Mouse (Mus musculus): ENCODE measurements around the gene Mfsd4b3.
A peak's percentile ranks its signal among the peaks of the same experiment; 100 is the strongest.
"Not testable (repeated sequence)": the region's sequence is repeated elsewhere in the genome, so short reads cannot be mapped to it uniquely, and the experiment has no call there.

Mfsd4b3 gene

DNA sequence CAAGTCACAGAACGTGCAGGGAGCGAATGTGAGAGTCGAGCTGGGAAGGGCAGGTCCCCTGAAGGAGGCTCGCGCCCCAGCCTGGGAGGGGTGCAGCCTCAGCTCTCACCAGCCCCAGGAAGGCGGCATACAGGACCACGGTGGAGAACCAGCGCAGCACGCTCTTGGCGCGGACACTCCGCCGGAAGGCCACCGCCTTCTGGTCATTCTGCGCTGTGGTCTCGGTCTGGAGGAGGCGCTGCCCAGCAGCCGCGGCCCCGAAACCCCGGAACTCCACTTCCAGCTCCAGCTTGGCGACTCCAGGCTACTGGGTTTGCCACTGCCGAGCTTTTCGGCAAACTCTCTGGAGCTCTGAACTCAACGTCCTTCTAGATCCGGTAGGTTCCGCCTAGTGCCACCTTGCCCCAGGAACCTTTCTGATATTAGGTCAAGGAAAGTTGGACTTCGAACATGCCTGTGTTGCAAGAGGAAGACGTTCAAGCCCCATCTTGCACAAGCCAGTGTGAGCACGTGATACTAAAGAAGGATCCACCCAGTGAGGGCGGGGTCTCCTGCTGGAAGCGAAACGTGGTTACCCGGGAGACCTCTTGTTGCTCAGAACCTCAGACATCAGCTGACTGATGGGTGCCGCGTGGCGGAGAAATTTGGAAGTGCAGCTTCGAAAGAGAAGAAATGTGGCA lies at the start of gene Mfsd4b3:
Gene Mfsd4b3 (minus strand): TSS at position 393 of the 680 bp plus-strand sequence.
- DNase-seq, result peak; percentile 95

DNA sequence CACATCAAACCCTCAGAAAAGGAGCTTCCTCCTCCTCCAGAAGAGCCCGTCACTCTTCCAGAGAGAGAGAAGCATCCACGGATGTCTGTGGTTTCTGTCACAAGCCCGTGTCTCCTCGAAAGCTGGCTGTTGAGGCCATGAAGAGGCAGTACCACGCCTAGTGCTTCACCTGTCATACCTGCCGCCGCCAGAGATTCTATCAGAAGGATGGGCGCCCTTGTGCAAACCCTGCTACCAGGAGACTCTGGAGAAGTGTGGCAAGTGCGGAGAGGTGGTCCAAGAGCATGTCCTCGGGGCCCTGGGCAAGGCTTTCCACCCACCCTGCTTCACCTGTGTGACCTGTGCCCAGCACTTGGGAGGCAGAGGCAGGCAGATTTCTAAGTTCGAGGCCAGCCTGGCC lies 49.6 kb upstream of the Mfsd4b3 start:
- DNase-seq, result no peak

DNA sequence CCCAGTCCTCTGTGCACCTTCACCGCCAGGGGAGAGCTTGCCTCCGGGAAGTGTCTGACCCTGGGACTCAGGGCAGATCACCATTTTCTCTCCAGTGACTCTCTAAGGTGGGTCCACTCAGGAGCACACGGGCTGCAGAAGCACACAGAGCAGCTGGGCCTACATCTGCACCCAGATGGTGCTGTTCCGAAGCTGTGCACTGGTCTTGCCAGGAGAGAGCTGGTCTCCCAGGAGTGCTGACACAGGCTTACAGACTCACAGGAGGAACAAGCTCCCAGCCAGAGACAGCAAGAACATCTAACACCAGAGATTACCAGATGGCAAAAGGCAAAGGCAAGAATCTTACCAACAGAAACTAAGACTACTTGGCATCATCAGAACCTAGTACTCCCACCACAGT lies 48.9 kb upstream of the Mfsd4b3 start:
- not testable (repeated sequence) for DNase-seq

DNA sequence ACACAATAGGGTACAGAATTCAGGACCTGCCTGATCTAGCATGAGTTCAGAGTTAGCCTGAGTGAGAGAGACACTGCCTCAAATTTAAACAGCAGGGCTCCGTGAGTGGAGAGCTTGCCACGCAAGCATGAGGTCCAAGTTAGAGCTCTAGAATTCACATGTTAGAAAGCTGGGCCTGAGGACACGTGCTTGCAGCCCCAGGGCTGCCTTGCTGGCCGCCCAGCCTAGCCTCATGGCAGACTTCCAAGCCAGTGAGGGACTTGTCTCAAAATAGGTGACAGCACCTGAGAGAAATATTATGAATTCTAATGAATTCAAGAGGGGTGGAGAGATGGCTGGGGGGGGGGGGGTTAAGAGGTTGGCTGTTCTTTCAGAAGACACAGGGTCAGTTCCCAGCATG lies 48.0 kb upstream of the Mfsd4b3 start:
- DNase-seq, result no peak

DNA sequence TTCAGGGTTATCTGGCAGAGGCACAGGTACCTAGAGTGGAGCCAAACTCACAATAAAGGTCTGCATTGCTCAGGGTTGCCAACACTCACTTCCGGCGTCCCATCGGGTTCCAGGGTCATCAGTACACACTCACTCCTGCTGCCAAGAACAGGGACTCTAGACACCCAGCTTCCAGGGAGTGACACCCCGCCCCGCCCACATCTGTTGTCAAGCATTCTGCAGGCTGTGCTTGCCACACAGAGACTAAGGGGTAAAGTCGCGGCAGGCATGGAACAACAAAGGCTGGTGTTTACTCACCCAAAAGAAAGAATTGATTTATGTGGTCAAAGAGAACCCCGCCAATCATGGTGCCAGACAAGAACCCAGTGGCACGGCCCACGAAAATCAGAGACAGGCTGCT lies 47.0 kb upstream of the Mfsd4b3 start:
- DNase-seq, result peak; percentile 32

DNA sequence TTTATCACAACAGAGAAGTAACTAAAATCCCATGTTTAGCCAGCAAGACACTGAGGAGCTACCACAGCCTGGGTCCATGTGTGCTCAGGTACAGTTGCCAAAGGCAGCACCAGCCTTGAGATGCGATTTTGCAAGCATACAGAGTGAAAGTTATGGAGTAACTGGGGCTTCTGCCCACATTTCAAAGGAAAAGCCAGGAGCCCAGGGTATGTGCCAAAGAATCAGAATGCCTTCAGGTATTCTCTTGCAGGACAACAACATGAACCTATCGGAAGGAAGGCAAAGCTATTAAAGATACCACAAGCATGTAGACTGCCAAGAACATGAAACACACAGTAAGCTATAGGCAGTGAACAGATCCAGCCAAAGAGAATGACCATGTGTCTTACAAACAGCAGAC lies 40.8 kb upstream of the Mfsd4b3 start:
- DNase-seq, result no peak

DNA sequence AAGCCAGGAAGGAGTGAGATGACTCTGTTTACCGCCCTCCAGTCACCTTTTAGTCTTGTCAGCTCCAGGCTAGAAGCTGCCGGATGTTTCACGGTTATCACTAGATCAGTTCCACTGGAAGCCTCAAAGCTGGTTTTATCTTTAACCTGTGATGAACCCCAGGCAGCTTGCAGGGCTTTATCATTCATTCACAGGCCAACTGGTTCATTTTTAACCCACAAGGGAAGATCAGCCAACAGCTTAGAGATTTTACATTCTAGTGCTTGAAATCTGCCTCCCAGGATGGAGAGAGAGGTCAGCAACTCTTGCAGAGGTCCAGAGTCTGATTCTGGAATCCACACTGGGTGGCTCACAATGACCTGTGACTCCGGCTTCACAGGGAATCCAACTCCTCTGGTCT lies 31.2 kb upstream of the Mfsd4b3 start:
- peak; percentile 49 for DNase-seq

DNA sequence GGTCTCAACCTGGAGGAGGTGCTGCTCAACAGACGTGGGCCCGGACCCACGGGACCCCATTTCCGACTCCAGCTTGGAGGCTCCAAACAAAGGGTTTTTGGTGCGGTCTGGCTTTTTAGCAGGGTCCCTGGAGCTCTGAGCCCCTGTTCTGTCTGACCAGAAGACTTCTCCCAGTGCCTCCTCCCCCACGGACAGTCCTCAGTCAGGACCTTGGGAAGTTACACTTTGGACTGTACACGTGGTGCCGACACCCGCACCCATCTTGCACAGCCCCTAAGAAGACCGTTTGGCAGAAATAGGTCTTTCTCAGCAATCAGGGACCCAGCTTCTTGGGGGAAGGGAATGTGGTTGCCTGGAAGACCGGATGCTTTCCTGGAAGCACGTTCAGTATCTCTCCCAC lies 26.5 kb upstream of the Mfsd4b3 start, which contains the start of gene Mfsd4b5:
Gene Mfsd4b5 (minus strand): TSS at position 181 of the 400 bp plus-strand sequence.
- DNase-seq, result no peak

DNA sequence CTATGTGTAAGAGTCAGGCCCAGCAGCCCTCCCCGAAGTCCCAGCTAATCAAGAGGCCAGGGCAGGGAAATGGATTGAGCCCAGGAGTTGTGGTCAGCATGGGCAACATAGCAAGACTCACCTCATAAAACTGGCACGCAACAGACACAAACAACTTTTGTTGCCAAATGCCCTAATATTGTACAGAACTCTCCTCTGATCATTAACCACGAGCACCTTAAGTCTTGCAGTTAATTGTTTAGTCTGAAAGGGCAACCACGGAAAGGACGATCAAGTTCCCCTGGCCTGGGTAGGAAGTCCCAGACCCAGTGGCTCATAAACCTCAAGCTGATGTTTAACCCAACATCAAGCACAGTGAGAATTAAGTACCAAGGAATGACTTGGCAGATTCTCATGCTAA lies 22.7 kb upstream of the Mfsd4b3 start:
- no peak for DNase-seq

DNA sequence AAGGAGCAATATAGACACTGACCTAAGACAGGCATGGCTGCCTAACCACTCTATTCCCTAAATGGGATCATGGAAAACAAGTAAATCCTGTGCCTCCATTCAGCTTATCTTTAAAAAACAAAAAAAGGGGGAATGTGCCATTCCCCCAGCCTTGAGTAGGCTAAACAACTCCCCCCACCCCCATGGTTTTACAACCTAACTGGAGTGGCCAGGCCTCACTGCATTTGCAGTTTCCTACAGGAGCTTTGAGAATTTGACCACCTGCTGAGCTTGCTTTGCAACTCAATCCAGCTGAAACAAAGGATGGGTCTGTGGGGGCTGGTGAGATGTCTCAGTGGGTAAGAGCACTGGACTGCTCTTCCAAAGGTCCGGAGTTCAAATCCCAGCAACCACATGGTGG lies 18.3 kb upstream of the Mfsd4b3 start:
- no peak for DNase-seq

DNA sequence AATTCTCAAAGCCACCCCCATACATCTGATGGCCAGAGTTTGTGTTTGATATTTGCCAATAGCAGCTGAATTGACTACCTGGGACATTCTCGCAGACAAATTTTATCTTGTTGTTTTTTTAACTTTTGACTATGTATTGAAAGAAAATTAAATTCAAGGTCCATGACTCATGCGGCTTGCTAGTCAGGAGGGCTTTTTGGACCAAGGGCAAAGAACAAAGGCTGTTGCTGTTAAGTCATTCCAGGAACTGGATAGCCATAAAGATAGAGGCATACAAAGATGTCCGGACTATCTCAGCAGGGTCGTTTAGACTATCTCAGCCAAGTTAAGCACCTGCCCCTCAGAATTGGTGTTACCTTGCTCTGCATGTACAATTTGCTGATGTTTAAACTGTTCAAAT lies 17.4 kb upstream of the Mfsd4b3 start:
- DNase-seq, result no peak

DNA sequence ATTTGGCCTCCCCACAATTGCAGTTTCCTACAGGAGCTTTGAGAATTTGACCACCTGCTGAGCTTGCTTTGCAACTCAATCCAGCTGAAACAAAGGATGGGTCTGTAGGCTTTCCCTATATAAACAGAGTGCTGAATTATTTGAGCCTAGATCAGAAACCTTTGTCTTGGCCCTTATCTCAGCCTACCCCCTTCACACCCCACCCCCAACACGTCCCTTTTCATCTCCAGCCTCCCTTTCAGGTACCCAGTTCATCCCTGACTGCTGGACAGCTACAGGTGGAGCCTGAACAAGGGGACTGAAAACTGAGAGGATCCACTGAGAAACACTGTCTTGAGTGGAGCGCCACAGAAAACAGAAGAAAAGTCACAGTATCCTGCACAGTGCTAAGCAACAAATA lies 15.8 kb upstream of the Mfsd4b3 start:
- no peak for DNase-seq

DNA sequence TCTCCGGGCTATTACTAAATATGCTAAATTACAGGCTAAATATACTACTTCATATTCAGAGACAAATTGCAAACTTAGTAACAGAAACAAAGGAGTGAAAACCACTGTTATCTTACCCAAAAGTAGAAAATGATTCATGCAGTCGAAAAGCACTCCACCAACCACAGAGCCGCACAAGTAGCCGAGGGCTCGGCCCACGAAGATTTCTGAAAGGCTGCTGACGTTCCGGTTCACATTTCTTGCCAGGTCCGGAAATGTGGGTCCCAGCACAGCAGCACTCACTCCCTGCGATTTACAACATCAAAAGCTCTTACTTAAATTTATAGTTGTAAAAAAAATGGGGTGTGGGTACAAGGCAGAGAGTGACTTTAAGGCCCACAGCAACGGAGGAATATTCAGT lies 15.0 kb upstream of the Mfsd4b3 start:
- DNase-seq, result no peak

DNA sequence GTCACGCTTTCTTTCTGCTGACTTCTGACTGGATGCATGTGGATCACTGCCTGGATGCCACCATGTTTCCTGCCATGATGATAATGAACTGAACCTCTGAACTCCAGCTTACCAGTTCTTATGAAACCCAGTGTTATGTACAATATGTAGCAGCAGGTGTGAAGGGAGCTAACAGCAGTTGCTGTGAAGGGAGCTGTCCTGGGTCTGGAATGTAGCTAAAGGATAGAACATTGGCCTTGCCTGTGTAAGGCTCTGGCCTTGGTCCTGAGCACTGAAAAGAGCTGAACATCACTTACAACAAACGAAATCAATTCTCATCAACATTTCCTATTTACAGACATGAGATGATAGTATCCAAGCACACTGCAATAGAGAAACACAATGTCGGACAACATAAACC lies 7.6 kb upstream of the Mfsd4b3 start:
- DNase-seq, result no peak

DNA sequence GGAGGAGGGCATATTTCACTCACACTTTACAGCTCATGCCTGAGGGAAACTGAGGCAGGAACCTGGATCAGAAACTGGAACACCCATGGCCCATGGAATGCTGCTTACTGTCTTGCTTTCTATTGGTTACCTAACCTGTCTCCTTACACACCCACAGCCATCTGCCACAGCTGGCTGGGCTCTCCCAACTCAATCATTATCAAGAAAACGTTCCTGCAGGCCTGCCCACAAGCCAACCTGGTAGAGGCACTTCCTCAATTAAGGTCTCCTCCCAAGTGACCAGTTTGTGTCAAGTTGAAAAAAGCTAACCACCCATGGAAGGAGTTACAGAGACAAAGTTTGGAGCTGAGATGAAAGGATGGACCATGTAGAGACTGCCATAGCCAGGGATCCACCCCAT lies 2.0 kb upstream of the Mfsd4b3 start:
- DNase-seq, result no peak

DNA sequence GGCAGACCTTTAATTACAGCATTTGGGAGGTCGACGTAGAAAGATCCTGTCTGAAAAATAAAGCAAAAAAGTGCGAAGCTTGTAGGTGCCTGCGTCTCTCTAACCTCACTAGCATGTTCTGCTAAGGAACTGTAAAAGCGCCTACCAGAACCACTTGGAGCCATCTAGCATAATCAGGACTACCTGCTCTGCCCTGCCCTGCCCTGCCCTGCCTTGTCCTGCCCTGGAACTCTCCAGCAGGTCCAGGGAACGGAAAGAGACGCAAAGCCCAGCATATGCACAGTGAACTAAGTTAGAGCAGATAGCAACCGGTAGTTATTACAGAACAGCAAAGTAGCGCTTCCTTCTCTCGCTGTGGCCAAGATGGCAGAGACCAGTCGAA lies 479 bp upstream of the Mfsd4b3 start:
- no peak for DNase-seq

DNA sequence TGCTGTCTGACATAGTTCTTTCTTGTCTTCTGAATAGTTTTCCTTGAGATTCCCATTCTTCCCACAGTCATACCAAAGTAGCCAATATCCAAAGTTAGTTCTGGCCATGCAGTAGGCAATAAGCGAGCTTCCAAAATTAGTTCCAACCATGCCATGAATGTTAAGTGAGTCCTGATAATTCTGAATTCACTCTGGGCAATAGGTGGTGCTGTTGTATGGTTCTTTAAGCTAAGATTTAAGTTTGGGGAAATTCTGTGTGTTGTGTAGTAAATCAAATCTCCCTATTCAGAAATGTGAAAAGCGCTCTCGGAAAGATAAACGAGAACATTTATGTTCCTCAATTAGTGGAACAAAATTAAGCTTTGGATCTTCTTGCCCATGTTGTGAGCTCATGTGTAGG lies 1.7 kb downstream of the Mfsd4b3 start:
- DNase-seq, result no peak

DNA sequence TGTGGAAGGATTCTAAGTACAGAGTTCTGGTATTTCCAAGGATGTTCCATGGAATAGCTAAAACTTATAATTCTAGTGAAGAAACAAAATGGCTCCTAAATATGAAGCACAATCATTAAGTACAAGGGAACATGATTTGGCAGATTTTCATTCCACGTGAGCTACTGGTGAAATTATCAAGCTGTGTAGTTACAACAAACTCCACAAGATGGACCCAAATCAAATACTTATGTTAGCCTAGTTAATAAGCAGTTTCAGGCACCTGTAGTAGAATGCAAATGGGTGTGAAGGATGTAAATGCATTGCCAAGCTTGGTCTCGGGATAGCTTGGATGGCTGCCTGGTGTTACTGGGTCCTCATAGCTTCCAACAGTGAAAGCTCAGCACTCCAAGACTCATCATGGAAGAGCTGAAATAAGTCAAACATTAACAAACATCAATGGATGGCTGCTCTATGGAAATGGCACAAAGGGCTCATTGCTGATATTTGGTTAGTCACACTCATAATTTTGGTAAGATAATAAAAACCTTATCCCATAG lies 3.5 kb downstream of the Mfsd4b3 start:
- DNase-seq, result no peak

DNA sequence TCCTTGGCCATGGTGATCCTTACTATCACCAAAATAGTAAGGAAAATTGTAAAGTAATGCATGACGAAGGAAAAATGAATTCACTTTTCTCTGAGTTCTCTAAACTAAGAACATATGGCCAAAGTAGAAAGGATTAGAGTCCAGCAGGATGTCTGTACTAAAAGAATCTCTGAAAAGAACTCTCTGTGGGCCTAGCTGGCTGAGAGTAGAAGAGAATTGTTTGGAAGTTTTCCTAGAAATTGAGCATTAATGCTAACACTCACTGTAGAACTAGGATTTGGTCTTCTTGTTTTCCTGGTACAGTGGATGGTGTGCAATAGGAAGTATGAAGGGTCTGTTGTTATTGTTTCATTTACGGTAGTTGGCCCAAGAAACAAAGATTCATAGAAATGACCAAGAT lies 4.8 kb downstream of the Mfsd4b3 start:
- no peak for DNase-seq

DNA sequence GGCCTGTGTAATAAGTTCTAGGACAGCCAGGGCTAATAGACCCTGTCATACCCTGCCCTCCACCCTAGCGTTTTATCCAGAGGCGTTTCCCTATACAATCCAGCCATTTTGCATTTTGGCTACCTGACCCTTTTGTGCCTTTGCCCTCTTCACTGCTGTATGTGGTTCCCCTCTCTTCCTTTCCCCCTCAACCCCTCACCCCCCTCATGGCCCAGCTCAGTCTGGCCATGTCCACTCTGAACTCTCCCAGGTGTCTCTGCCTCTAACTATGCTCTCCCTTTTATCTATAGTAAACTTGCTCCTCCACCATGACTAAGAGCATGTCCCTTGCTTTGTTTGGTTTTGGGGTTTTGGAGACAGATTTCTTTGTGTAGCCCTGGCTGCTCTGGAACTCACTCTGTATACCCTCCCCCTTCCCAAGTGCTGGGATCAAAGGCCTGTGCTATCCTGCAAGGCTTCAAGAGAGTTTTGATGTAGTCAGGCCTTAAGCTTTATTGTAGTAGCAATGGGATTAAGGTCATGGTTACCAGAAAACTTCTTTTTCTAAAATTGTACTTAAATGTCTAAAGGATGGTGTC lies 10.5 kb downstream of the Mfsd4b3 start:
- no peak for DNase-seq

DNA sequence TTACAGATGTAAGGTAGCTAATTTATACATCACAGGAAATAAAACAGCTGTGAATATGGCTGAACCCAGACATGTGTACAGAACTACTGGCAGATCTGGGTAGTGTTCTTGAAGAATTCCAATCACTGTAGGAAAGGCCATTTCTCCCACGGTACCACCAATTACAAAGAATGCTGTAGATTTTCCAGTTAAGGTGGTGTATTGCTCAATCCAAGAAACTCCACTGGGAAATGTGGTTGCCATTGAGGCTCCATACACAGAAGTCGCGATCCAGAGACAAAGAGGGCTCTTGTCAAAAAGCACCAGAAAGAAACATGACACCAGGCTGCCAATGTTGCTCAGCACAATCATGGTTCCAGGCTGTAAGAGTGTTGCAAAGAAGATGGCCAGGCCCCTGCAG lies 12.8 kb downstream of the Mfsd4b3 start:
- DNase-seq, result not testable (repeated sequence)

DNA sequence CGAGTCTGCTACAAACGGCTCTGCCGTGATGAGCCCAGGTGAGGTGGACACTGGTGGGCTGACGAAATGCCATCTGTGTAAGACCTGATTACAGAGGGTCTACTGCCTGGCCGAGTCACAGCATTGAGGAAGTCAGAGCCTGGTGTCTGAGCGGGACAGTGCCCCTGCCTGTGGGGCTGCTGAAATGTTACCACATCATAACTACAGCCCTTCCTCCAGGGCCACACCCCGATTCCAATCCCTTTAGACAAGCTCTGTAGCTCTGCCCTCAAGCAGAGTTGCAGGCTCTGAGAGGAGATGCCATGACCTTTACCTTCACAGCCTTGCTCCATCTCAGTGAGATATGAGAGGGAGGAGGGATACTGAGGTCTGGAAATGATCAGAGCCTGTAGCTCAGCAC lies 23.4 kb downstream of the Mfsd4b3 start:
- DNase-seq, result no peak

DNA sequence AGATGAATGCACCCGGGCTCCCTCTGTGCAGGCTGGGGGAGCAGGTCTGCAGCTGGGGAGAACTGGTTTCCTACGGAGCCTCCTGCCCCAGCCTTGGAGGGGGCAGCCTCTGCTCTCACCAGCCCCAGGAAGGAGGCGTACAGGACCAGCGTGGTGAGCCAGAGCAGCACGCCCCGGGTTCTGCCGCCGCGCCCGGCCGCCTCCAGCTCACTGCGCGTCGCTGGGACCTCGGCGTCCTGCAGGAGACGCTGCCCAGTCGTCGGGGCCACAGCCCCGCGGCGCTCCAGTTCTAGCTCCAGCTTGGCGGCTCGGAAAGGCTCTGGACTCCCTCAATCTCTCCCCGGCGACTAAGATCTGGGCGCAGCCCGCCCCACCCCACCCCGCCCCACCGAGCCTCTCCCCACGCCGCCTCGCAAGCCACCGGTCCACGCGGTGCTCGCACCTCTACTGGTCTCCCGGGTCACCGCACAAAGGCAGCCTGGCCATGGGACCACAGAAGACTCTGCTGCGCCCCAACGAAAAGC lies 33.3 kb downstream of the Mfsd4b3 start, which contains the start of gene Mfsd4b2:
Gene Mfsd4b2 (minus strand): TSS at position 308 of the 524 bp plus-strand sequence.
- DNase-seq, result peak; percentile 51

DNA sequence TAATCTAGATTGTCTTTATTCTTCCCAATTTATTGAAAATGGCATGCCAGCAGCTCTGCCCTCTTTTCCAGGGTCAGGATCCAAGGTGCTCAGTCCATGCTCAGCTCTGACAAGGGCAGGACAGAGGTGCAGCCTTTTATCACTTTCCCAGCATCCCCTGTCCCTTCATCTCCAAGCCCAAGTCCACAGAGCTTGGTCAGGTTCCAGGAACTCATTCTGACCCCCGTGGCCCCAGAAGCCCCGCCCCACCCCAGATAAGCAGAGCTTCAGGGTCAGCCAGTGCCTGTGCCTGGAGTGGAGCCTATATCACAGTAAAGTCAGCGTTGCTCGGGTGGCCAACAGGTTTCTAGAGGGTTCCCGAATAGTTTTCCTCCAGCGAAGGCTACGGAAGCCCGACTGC lies 35.4 kb downstream of the Mfsd4b3 start:
- DNase-seq, result not testable (repeated sequence)

Measured in thymus, postnatal 4 days (tissue).